Mouse (Mus musculus): Measurements from ENCODE around the gene Chmp4b. TPM values are rescaled to one million over a fixed set of nuclear protein-coding genes. Genes with fewer than 3 reads are reported as not detected.

The Chmp4b gene
- total RNA-seq, 4 experiments from 2014 or later = 119 to 132 (median 124) TPM

DNA sequence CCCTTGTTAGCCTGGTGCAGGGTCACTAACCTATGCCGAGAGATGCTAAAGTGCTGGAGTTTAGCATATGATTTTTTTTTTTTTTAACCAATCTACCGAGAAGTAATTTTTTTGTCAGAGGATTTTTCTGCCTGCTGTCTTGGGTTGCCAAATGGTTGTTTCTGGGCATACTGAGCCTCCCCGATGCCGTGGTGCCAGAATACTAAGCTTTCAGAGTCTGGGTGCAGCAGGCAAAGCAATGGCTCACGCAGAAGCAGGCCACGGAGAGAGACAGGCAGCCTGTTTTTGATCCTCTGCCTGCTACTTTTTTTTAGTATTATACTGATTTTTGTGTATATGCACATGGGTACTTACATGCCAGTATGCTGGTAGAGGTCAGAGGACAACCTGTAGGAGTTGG, 29.4 kb downstream of the Chmp4b start:
- no peak for DNase-seq (ENCODE audit: low spot score)

DNA sequence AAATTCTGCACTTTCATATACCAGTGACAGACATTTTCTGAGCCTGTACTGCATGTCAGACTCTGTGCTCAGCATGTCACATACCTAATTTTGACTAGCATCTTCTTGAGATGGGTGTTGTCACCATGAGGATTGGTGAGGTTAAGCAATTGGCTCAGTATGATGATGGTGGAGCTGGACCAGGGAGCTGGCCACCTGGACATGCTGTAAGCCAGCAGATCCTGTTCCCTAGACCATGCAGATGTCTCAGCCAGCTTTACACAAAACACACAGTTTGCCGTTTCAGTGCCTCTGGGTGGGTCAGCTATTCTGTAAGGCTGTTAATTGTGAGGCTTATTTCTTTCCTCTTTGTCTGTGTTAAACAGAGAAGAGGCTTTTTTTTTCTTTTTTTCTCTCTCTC, 31.2 kb downstream of the Chmp4b start:
- DNase-seq (ENCODE audit: low spot score) = no peak

DNA sequence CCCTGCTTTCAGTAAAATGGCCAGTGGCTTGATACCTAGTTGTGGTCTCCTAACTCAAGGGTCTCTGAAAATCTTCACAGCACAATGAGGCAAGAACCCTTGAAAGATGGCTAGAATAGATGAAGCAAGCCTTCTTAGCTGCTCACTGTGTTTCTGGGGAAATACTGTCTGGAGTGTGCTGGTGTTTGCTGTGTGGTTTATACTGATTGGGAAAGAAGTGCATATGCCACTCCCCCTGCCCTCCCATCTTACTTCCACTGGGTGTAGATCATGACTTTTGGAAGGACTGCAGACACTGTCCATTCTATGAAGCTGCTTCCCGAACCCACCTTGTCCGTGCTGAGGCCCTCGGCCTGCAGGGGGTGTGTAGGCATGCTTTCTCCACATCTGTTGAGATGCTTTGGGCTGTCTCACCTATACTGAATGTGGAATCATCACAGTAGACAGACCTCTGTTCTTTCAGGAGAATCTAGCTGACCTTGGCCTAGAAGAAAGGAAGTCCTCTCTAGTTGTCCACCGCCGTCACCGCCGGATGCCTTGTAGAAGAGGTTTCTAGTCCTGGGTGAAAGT, 33.5 kb downstream of the Chmp4b start:
- no peak for DNase-seq (ENCODE audit: low spot score)

DNA sequence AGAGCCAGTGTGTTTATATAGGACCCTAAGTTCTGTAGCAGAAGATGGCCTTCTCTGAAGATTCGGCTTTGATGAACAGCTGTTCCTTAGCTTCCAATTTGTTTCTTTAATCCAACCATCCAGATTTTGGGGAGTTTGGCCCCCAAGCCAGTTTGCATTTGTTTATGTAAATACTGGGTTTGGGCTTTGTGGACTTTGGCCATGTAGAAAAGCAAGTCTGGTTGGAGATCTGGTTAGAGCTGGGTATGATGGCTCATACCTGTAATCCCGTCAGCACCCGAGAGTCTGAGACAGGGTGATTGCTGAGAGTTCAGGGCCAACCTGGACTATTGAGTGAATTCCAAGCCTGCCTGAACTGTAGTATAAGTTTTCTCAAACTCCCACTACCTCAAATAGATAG, 34.3 kb downstream of the Chmp4b start:
- no peak for DNase-seq (ENCODE audit: low spot score)

DNA sequence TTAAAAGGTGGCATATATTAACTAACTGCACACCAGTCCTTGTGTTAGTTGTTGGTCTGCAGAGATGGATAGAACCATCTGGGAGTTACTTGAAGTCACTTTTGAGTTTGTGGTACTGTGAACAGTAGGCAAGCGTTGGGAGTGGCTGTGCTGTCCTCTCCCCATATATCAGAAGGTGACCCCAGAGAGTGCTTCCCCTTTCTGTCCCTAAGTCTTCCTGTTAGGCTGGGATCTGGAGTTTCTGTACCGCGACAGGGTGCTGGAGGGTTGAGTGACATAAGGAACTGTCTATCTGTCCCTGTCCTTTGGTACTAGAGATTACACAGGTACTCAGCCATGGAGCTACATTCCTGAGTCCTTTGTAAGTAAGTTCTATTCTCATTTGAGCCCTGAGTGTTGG, 35.3 kb downstream of the Chmp4b start:
- DNase-seq (ENCODE audit: low spot score) = no peak

DNA sequence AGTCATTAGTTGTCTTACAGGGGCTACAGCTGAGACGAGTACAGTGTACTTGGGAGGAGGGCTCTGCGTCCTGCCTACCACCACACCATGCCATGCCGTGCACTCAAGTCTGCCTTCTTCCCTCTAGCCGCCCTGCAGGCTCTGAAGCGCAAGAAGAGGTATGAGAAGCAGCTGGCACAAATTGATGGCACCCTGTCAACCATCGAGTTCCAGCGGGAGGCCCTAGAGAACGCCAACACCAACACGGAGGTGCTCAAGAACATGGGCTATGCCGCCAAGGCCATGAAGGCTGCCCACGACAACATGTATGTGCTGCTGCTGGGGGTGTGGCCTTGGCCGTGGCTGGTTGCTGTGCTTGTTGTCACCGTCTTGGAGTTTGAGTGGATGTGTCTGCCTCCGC, 37.9 kb downstream of the Chmp4b start:
- DNase-seq (ENCODE audit: low spot score) = no peak

DNA sequence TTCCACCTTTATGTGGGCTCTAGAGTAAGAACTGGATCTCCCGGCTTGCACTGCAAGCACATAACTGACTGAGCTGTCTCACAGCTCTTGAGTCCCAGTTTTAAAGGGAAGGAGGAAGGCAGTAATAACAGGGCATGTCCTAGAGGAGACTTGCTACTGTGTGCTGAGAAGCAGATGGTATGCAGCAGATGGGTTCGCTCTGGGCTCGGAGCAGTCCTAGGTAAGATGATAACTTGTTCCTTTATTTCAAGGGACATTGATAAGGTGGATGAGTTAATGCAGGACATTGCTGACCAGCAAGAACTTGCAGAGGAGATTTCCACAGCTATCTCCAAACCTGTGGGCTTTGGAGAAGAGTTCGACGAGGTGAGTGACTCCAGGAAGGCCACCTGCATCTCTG, 39.5 kb downstream of the Chmp4b start:
- DNase-seq (ENCODE audit: low spot score) = no peak

DNA sequence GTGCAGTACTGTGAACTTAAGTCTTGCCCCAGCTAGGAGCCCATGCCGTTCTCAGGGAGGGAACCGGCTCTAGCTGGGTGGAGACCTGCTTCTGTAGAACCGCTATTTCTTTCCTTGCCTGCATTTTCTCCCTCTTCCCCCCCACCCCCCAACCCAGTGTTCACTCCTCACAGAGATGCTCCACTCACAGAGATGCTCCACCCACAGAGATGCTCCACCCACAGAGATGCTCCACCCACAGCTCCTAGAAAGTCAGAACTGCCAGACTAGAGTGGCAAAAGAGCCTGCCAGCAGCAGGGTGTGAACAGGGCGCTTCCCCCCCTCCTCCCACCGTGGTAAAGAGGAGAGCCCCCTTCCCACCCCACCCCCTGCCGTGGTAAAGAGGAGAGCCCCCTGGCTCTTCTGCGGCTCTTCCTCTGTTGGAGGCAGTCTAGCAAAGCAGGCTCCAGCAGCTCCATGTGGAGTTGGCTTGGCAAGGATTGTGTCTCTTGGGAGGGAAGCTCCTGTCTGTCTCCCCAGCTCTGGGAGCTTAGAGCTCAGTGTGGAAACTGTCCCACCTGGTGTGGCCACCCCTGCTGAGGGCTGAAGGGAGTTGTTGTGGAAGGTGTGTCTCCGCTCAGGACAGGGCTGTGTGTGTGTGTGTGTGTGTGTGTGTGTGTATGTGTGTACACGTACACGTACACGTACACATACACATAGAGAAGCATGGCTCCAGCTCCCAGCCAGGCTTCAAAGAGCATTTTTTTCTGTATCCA, 41.9 kb downstream of the Chmp4b start:
- peak; percentile 27 for DNase-seq (ENCODE audit: low spot score)

DNA sequence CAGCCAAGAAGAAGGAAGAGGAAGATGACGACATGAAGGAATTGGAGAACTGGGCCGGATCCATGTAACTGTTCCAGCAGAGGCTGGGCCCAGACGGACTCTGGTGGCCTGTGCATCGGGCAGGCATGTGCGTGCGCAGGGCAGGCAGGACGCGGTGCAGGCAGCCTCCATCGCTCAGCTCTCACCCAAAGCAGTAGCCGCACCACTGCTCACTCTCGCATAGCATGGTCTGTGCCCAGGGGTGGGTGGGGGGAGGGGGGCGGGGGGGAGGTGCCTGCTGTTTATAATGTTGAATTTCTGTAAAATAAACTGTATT, 42.4 kb downstream of the Chmp4b start:
- DNase-seq (ENCODE audit: low spot score) = peak; percentile 62

DNA sequence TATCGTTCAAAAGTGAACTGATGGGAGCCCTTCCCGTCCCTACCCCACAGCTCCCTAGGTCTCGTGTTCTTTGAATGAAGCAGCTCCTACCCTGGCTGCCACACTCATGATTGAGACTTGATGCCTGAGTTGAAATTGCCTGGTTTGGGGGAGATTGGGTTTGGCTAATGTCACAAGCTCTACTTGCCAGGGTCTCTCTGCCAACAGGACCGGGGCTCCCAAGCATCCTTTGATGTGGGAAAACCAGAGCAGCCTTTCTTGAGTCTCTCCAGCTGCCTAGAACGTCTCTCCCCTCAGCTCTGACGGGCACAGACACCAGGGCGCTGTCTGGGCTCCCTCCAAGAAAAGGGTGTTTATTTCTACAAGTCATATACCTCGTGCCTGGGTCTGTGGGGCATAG, 44.2 kb downstream of the Chmp4b start:
- no peak for DNase-seq (ENCODE audit: low spot score)

DNA sequence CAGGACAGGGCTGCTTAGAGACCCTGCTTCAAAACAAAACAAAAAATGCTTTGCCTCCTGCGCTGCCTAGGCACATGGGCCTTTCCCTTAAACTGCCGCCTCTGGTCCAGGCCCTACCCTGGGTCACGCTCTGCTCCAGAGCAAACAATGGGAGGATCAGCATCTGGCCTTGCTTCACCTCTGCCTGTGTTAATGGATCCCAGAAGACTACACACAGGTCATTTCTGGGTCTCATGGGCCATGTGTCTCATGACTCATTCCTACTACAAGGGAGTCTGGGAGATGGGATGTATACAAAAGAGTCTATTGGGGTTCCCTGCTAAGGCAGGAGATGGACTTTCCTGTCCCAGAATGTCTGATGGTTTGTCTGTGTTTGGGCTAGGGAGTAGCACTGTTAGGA, 45.2 kb downstream of the Chmp4b start:
- no peak for DNase-seq (ENCODE audit: low spot score)

DNA sequence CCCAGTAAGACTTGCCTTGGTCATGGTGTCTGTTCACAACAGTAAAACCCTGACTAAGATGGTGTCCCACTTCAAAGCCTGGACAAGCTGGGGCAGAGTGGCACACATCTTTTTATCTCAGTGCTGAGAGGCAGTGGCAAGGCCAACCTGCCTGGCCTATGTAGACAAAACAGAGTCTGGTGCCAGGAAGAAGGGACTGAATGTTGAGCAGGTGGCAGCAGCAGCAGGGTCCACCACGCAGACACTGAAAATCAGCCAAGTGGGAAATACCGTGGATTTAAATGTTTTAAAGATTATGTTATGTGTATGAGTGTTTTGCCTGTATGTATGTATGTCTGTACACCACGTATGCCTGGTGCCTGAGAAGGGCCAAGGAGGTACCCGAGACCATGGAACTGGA, 47.9 kb downstream of the Chmp4b start:
- DNase-seq (ENCODE audit: low spot score) = no peak

DNA sequence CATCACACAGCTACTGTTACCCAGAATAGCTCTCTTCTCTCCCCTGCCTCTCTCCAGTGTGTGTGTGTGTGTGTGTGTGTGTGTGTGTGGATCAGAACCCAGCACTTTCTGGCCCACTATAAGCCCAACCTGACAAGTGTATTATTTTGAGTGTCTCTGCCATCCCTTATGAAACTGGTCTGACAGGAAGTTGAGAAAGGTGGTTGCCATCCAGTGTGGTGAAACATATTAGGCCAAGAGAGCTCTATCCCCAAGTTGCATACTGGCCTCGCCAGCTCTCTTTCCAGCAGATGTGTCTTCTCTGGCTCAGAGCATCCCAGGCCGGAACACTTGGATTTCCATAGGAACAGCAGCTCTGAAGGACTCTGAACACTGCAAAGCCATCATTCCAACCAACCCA, 48.7 kb downstream of the Chmp4b start:
- DNase-seq (ENCODE audit: low spot score) = no peak

DNA sequence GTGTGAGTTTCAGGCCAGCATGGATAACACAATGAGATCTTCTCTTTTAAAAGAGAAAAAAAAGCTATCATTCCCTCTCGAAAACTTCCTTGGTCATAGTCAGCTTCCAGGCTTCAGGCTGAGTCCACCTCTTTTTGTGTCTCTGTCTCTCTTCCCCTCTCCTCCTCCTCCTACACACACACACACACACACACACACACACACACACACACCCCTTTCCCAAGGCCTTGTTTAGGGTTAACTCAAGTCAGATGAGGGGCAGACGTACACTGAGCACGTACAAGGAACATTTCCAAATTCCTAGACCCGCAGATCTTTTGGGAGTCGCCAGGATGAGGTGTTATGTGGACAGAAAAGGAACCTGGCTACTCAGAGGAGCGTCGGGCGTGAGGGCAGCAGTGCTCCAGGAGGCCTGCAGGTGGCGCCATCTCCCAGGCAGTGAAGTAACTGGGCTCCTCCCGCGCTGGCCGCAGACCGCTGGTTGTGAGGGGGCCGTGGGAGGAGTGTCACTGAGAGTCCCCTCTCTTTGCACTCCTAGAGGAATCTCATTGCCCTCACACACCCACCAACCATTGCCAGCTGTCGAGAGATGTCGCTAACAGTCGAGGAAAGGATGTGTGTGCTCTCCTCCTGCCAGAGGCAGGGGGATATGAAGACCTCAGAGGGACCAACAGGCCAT, 51.3 kb downstream of the Chmp4b start:
- peak; percentile 26 for DNase-seq (ENCODE audit: low spot score)

DNA sequence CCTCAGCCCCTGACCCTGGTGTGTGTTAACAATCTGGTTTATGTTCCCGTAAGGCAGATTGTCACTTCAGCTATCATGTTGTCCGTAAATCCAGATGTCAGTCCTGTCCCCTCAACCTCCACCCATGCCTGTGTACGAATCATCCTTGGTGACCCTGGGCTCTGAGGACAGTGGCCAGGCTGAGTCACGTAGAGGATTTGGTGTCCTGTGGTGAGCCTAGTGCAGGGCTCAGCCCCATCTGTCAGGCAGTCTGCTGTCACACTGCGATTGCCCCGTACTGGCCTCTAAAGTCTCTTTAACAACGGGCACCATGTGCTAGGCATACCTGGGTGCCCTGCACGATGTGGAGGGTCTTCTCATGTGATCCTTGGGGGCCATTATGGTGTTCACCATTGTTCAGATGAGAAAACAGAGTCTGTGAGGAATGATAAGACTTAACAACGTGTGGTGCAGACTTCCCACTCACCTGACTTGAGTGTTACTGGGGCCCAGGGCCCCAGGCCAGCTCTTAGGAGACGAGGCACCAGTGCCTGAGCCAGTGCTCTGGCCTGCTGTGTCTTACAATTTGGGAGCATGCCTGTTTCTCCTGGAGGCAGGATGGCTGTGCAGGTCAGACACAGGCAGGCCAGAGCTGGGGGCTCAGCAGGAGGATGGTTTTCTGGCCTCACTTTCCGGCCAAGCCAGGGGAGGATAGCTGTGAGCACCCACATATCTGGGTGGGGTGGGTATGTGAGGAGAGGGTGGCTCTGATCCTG, 55.2 kb downstream of the Chmp4b start:
- no peak for DNase-seq (ENCODE audit: low spot score)

DNA sequence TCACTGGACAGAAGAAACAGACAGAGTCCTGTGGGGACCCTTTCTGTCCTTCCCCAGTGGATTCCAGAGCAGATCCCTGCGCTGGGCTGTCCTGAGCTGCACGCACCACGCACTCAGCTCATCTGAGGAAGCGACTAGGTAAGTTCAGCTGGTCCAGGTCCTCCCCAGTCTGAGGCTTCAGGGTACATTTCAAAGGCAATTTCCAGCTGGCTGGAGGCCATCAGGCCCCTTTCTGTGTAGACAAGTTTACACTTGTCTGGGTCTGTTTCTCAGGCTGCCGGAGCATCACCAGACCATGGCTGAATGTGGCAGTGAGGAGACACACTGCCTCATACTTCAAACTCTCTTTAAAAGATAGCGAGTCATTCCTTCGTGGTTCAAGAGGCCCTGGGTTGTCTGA, 55.8 kb downstream of the Chmp4b start:
- no peak for DNase-seq (ENCODE audit: low spot score)

DNA sequence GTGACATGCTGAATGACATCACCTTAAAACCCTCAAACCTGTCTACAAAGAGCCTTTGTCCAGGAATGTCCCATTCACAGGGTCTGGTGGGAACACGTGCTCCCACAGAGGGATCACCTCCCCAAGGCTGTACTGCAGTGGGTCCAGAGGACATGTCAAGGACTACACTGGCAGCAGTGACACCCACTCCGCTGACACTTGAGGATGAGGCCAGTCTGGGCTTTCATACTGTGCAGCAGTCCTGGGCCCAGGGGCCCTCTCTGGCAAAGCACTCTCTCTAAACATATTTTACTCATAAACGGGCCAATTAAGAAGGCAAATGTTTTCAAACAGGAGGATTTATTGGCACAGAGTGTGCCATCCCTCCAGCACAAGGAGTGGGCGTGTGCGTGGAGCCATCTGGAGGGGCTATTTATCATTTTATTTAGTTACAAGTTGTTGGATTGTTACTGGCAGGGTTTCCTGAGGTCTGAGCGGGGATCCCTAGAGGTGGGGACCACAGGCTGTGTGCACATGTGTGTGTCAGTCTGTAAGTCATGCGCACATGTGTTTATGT, 56.4 kb downstream of the Chmp4b start:
- no peak for DNase-seq (ENCODE audit: low spot score)

DNA sequence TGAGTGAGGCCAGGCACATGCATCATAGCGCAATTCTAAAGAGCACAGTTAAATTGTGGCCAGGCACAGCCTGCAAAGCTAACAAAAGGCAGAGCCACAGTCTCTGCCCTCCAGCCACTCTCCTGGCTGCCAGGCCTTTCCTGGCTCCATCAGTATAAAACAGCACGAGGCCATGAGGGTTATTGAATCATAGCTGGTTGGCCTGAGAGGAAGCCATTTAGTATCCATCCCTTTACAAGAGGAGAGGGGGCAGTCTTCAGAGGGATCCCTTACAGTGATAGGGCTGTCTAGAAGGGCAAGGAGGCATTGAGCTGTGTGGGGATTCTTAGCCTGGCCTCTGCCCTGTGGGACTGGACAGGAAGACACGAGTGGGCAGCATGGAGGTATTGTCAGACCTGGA, 60.2 kb downstream of the Chmp4b start:
- no peak for DNase-seq (ENCODE audit: low spot score)

DNA sequence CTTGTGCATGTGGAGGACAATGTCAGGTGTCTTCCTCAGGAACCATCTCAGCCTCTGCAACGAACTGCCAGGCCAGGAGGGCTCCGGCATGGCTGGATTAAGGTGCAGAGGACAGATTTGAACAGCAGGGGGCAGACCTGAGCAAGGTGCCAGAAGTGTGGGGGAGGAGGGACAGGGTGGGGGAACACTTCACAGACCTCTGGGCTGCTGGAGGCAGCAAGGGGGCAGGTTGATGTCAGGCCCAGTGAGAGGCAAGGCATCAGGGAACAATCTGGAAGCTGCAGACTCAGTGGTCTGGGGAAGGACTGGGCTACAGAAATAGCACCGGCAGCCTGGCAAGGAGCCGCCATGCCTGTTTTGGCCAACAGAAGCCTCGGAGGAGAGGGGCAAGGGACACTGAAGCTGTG, 60.8 kb downstream of the Chmp4b start:
- peak; percentile 37 for DNase-seq (ENCODE audit: low spot score)

DNA sequence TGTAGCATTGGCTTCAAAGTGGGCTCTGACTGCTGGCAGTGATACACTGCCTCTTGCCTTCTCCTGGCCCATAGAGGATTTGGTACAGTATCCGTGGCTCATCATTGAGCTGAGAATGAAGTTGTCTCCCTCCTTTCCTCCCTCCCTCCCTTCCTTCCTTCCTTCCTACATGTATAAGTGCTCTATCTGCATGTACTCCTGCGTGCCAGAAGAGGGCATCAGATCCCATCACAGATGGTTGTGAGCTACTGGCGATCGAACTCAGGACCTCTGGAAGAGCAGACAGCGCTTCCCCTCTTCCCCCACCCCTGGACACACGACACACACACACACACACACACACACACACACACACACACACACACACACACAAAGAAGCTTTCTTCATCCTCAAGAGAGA, 61.6 kb downstream of the Chmp4b start:
- DNase-seq (ENCODE audit: low spot score) = no peak

DNA sequence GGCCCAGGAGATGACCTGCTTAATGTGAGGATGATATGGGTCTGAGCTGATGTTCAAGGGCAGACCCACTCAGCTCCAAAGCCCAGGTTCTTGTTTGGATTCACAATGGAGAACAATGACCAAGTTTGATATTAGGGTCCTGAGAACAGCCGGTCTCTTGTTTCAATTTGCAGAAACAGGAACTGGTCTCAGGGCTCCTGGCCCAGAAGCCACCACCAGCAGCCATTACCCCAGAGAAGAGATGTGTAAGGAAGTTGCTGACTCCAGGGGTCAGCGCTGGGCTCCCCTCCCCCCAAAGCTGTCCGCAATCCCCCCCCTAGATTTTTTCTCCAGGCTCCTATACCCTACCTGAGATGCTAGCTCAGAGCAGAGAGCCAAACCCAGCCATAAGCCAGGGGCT, 62.5 kb downstream of the Chmp4b start:
- no peak for DNase-seq (ENCODE audit: low spot score)

DNA sequence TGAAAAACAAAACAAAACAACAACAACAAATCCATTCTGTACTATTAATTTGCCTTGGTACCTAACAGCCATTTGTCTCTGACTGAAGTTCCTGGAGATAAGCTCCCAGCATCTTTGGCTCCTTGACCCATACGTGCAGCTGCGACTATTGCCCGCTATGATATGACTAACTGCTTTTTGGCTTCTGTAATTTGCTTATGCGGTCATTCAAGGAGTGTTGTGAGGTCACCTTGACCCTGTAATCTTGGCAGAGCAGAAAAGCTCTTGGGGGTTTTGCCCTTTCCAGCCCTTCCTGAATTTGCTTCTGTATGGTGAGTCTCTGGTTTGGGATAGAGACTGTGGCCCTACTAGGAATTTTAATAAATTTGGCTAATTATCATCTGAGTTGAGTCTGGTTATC, 65.1 kb downstream of the Chmp4b start:
- DNase-seq (ENCODE audit: low spot score) = no peak

Data from heart, adult 8-10 months (tissue).